Mouse (Mus musculus): Measurements from ENCODE around the gene Tom1. TPM values are rescaled to one million over a fixed set of nuclear protein-coding genes. Genes with fewer than 3 reads are reported as not detected.

Tom1 gene
- polyA plus RNA-seq, 1 experiment, result 84.2 TPM

DNA sequence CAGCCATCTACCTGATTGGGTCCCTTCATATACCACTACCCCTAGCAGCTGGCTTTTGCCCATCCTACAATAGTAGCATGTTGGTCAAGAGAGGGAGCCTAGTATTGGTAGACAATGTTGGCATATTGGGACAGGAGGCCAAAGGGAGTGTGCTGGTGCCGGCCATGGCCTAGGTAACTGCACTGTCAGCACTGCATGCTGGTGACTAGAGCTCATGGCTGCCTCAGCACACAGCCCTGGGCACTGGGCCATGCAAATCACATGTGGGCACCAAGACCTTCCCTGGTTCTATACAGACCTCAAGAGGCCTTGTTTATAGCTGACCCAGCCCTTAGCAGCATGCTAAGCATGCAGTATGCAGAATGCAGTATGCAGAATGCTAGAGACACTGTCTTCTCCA is 36.8 kb downstream of the Tom1 start:
- TF ChIP-seq E2F4 (IDR thresholded peaks at IDR 0.05; ENCODE audit: insufficient read depth) (no peak), MYOD1 (IDR thresholded peaks at IDR 0.05; ENCODE audit: control insufficient read depth in 1 of 3, insufficient read length in 2 of 3, low read depth in 2 of 3) (no peak), POLR2AphosphoS2 (IDR thresholded peaks at IDR 0.05; ENCODE audit: insufficient read length, low read depth) (peak; percentile 82), MYOG (IDR thresholded peaks at IDR 0.05; ENCODE audit: control insufficient read depth in 1 of 3, insufficient read depth in 1 of 3, insufficient read length in 2 of 3, low read depth in 2 of 3) (no peak), MAX (IDR thresholded peaks at IDR 0.05; ENCODE audit: low read depth) (no peak)
- Histone ChIP-seq H3ac (ENCODE audit: control insufficient read depth, insufficient read length) (no peak overlapping the region), H3K79me2 (ENCODE audit: control insufficient read depth, insufficient read depth) (no peaks in the 10 kb centered on the region), H3K27me3 (ENCODE audit: control insufficient read depth, insufficient read depth, insufficient read length) (no peaks in the 10 kb centered on the region), H3K36me3 (ENCODE audit: control insufficient read depth, insufficient read depth) (no peaks in the 10 kb centered on the region), H3K4me3 (no peak overlapping the region), H3K4me2 (ENCODE audit: low read depth) (no peak overlapping the region)

DNA sequence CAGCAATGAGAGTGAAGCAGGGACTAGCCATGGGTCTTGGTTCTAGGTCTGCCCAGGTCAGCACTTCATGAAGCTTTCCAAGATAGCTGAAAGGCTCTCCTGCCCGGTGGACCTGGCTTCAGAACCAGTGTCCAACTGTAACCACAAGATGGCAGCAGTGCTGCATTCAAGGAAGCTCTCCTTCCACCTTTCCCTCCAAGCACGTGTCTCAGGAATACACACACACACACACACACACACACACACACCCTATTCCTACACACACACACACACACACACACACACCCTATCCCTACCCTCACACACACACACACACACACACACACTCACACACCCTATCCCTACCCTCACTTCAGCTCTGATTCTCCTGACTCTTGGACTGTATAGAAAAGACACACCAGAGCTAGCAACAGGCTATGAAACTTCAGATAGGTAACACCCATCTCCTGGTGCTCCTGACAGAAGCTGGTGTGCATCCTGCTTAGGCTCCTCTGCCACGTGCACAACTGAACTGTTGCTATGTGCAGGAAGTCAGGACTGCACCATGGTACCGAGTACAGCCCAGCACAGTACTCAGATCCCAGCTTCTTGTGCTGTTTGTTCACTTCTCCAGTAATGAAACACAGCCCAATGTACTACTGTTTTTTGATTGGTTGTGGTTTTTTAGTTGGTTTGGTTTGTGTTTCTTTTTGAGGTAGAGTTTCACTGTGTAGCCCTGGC is 38.3 kb downstream of the Tom1 start:
- no peak overlapping the region for H3ac ChIP-seq (ENCODE audit: control insufficient read depth, insufficient read length)
- H3K36me3 ChIP-seq (ENCODE audit: control insufficient read depth, insufficient read depth), result no peaks in the 10 kb centered on the region
- no peak for TF ChIP-seq POLR2A (IDR thresholded peaks at IDR 0.05; ENCODE audit: insufficient read length, low read depth)
- no peak for TF ChIP-seq MYOG (IDR thresholded peaks at IDR 0.05; ENCODE audit: control insufficient read depth in 1 of 3, insufficient read depth in 1 of 3, insufficient read length in 2 of 3, low read depth in 2 of 3)
- TF ChIP-seq POLR2AphosphoS2 (IDR thresholded peaks at IDR 0.05; ENCODE audit: insufficient read length, low read depth), result peak; percentile 77
- TF ChIP-seq E2F4 (IDR thresholded peaks at IDR 0.05; ENCODE audit: insufficient read depth), result no peak
- TF ChIP-seq MYOD1 (IDR thresholded peaks at IDR 0.05; ENCODE audit: control insufficient read depth in 1 of 3, insufficient read length in 2 of 3, low read depth in 2 of 3), result no peak

DNA sequence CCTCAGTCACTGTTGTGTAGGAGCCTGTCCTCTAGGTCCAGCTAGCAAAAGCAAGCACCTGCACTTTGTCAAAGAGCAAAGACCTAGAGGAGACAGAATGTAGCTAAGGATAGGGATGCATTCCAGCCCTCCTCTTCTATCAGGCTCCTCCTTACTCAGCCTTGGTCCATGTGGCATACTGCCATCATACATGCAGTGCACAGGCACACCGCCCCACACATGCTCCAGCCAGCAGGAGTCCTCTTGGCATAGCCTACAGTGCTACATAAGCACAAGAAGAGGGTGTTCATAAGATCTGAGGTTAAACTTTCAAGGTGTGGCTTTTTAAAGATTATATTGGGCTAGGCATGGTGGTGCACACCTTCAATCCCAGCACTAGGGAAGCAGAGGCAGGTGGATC is 41.4 kb downstream of the Tom1 start:
- no peak overlapping the region for H3ac ChIP-seq (ENCODE audit: control insufficient read depth, insufficient read length)
- no peaks in the 10 kb centered on the region for H3K79me2 ChIP-seq (ENCODE audit: control insufficient read depth, insufficient read depth)
- no peaks in the 10 kb centered on the region for H3K27me3 ChIP-seq (ENCODE audit: control insufficient read depth, insufficient read depth, insufficient read length)
- no peak overlapping the region for H3K4me3 ChIP-seq
- H3K4me2 ChIP-seq (ENCODE audit: low read depth), result no peak overlapping the region
- H3K36me3 ChIP-seq (ENCODE audit: control insufficient read depth, insufficient read depth), result no peaks in the 10 kb centered on the region
- no peak for TF ChIP-seq SRF (IDR thresholded peaks at IDR 0.05; ENCODE audit: control insufficient read depth, insufficient read length, low read depth)
- TF ChIP-seq CEBPB (IDR thresholded peaks at IDR 0.05; ENCODE audit: insufficient read depth, poor library complexity, severe bottlenecking), result no peak

More for the DNA sequence above, 38.3 kb downstream of the Tom1 start:
- H3K4me3 ChIP-seq, result no peak overlapping the region
- no peaks in the 10 kb centered on the region for H3K79me2 ChIP-seq (ENCODE audit: control insufficient read depth, insufficient read depth)
- H3K4me2 ChIP-seq (ENCODE audit: low read depth), result no peak overlapping the region
- no peaks in the 10 kb centered on the region for H3K27me3 ChIP-seq (ENCODE audit: control insufficient read depth, insufficient read depth, insufficient read length)

DNA sequence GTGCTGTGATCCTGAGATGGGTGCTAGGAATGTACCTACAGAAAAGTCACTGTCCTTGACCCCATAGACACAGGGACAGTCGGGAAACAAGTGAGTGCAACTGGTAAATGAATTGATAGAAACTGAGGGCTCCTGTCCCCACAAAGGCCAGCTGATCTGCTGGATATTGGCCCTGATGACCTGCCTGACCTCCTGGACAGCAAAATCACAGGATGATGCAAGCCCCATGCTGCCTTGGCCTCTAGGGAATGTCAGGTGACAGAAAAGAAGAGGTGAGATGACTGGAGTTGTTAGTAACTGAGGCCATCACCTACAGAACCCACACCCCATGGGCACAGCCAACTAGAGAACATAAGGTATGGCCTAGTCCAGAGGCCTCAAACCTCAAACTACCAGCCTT is 44.7 kb downstream of the Tom1 start:
- H3K4me2 ChIP-seq (ENCODE audit: low read depth), result no peak overlapping the region
- H3K79me2 ChIP-seq (ENCODE audit: control insufficient read depth, insufficient read depth), result no peaks in the 10 kb centered on the region
- no peak overlapping the region for H3K4me3 ChIP-seq
- no peaks in the 10 kb centered on the region for H3K27me3 ChIP-seq (ENCODE audit: control insufficient read depth, insufficient read depth, insufficient read length)
- H3ac ChIP-seq (ENCODE audit: control insufficient read depth, insufficient read length), result no peak overlapping the region
- TF ChIP-seq CEBPB (IDR thresholded peaks at IDR 0.05; ENCODE audit: insufficient read depth, poor library complexity, severe bottlenecking), result no peak
- no peak for TF ChIP-seq POLR2A (IDR thresholded peaks at IDR 0.05; ENCODE audit: insufficient read length, low read depth)
- TF ChIP-seq MAX (IDR thresholded peaks at IDR 0.05; ENCODE audit: low read depth), result no peak
- no peaks in the 10 kb centered on the region for H3K36me3 ChIP-seq (ENCODE audit: control insufficient read depth, insufficient read depth)

DNA sequence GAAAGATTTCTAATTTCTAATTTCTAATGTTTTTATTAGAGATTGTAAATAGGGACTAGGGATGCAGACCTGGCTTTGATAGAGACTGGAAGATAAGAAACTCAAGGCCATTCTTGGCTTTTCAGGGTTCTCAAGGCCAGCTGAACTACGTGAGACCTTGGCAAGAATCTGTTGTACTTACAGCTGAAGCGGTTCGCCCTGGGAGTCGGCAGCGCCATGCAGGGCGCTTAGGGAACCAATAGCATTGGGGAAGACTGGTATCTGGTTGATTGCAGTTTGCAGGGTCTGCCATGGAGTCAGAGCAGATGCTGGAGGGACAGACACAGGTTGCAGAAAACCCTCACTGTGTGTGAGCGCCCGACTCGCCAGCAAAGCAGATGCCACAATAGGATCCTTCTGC is 45.3 kb downstream of the Tom1 start:
- Histone ChIP-seq H3ac (ENCODE audit: control insufficient read depth, insufficient read length) (no peak overlapping the region), H3K79me2 (ENCODE audit: control insufficient read depth, insufficient read depth) (no peaks in the 10 kb centered on the region), H3K27me3 (ENCODE audit: control insufficient read depth, insufficient read depth, insufficient read length) (no peaks in the 10 kb centered on the region), H3K4me3 (no peak overlapping the region), H3K4me2 (ENCODE audit: low read depth) (no peak overlapping the region), H3K36me3 (ENCODE audit: control insufficient read depth, insufficient read depth) (no peaks in the 10 kb centered on the region)
- no peak for TF ChIP-seq TCF12 (IDR thresholded peaks at IDR 0.05; ENCODE audit: insufficient read depth, poor library complexity, severe bottlenecking)
- TF ChIP-seq SRF (IDR thresholded peaks at IDR 0.05; ENCODE audit: control insufficient read depth, insufficient read length, low read depth), result no peak

DNA sequence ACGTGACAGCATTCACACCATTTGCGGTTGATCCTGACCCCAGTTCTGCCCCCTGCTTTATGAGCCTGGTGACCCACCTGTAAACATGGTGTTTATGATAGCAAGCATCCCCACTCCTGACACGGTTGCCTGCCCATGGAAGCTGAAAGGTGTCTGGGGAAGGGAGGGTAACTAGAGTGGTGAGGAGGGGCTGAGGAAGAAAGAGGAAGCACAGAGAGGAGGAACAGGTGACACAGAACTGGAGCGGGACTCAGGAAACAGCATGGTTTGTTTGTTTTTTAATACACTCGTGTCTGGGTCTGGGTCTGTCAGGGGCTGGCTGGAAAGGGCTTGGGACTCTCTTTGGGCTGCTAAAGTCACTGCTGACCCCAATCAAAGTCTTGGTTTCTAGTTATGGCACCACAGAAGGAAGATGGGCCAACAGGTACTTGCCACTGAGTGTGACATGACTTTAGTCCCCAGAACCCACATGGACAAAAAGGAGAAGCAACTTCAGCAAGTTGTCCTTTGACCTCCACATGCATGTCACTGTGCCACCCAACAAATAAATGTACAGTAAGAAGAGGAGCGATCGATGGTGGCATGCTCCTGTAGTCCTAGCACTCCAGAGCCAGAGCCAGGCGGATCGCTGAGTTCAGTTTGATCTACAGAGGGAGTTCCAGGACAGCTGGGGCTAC is 48.0 kb downstream of the Tom1 start:
- Histone ChIP-seq H3K4me3 (no peak overlapping the region), H3K27me3 (ENCODE audit: control insufficient read depth, insufficient read depth, insufficient read length) (no peaks in the 10 kb centered on the region), H3ac (ENCODE audit: control insufficient read depth, insufficient read length) (no peak overlapping the region), H3K79me2 (ENCODE audit: control insufficient read depth, insufficient read depth) (no peaks in the 10 kb centered on the region), H3K36me3 (ENCODE audit: control insufficient read depth, insufficient read depth) (no peaks in the 10 kb centered on the region), H3K4me2 (ENCODE audit: low read depth) (no peak overlapping the region)
- TF ChIP-seq MYOG (IDR thresholded peaks at IDR 0.05; ENCODE audit: control insufficient read depth in 1 of 3, insufficient read depth in 1 of 3, insufficient read length in 2 of 3, low read depth in 2 of 3) (no peak), USF1 (IDR thresholded peaks at IDR 0.05; ENCODE audit: low read depth) (no peak), REST (IDR thresholded peaks at IDR 0.05; ENCODE audit: insufficient read depth, insufficient read length) (no peak), TCF3 (IDR thresholded peaks at IDR 0.05; ENCODE audit: insufficient read length, low read depth) (no peak), TCF12 (IDR thresholded peaks at IDR 0.05; ENCODE audit: insufficient read depth, poor library complexity, severe bottlenecking) (no peak), MYOD1 (IDR thresholded peaks at IDR 0.05; ENCODE audit: control insufficient read depth in 1 of 3, insufficient read length in 2 of 3, low read depth in 2 of 3) (no peak), E2F4 (IDR thresholded peaks at IDR 0.05; ENCODE audit: insufficient read depth) (no peak), POLR2AphosphoS2 (IDR thresholded peaks at IDR 0.05; ENCODE audit: insufficient read length, low read depth) (no peak), SRF (IDR thresholded peaks at IDR 0.05; ENCODE audit: control insufficient read depth, insufficient read length, low read depth) (no peak), CEBPB (IDR thresholded peaks at IDR 0.05; ENCODE audit: insufficient read depth, poor library complexity, severe bottlenecking) (no peak), POLR2A (IDR thresholded peaks at IDR 0.05; ENCODE audit: insufficient read length, low read depth) (no peak), MAX (IDR thresholded peaks at IDR 0.05; ENCODE audit: low read depth) (no peak)
